In genomic region chr9:115637114-115637513, GRCm38 (mm10) we compare ENCODE assay signal across 21 mouse cellular contexts.
DNase-seq lines count a peak whose midpoint lies in the region; ATAC-seq lines count a peak whose summit lies in the region.
"Had no signal": no experiment of that assay in that cellular context is flagged by ENCODE, and none has a peak within 500 bp of the region (broad histone marks: within the 10 kb centered on the region; RNA-seq: fewer than 3 reads in every experiment).

No protein-coding gene starts in this region.

- intact Hi-C loops in heart, postnatal 25 days (cut with DNase I) = no loop called here

- no peaks in the 10 kb centered on the region for H3K36me3 ChIP-seq in heart, embryonic 12.5 days
- no peaks in the 10 kb centered on the region for H3K36me3 ChIP-seq in forebrain, embryonic 15.5 days
- no peaks in the 10 kb centered on the region for H3K36me3 ChIP-seq in hindbrain, embryonic 16.5 days (ENCODE audit: control insufficient read depth, insufficient read depth, low read length)
- H3K36me3 ChIP-seq: embryonic facial prominence, embryonic 12.5 days; G1E; hindbrain, embryonic 12.5 days; lung, embryonic 15.5 days; neural tube, embryonic 12.5 days had no signal

- no peaks in the 10 kb centered on the region for H3K27me3 ChIP-seq in heart, embryonic 12.5 days (replicated peaks)
- H3K27me3 ChIP-seq in forebrain, embryonic 15.5 days = no peaks in the 10 kb centered on the region
- H3K27me3 ChIP-seq in hindbrain, embryonic 16.5 days (replicated peaks; ENCODE audit: control insufficient read depth, insufficient read depth, low read length) = no peaks in the 10 kb centered on the region
- H3K27me3 ChIP-seq: embryonic facial prominence, embryonic 12.5 days; forebrain, embryonic 13.5 days; hindbrain, embryonic 12.5 days; lung, embryonic 15.5 days; neural tube, embryonic 12.5 days had no signal

- no peaks in the 10 kb centered on the region for H3K4me1 ChIP-seq in heart, embryonic 12.5 days (replicated peaks)
- H3K4me1 ChIP-seq in forebrain, embryonic 15.5 days = no peaks in the 10 kb centered on the region
- no peaks in the 10 kb centered on the region for H3K4me1 ChIP-seq in hindbrain, embryonic 16.5 days (ENCODE audit: control insufficient read depth, insufficient read depth, low read depth, low read length)
- H3K4me1 ChIP-seq: forebrain, embryonic 13.5 days; lung, embryonic 15.5 days; neural tube, embryonic 12.5 days had no signal

- H3K4me2 ChIP-seq in heart, embryonic 12.5 days = no peak overlapping the region
- H3K4me2 ChIP-seq in forebrain, embryonic 15.5 days (replicated peaks) = no peak overlapping the region
- H3K4me2 ChIP-seq in hindbrain, embryonic 16.5 days (ENCODE audit: low read length) = no peak overlapping the region
- H3K4me2 ChIP-seq: embryonic facial prominence, embryonic 12.5 days; forebrain, embryonic 13.5 days; hindbrain, embryonic 12.5 days; liver, embryonic 11.5 days; lung, embryonic 15.5 days; midbrain, embryonic 11.5 days; neural tube, embryonic 12.5 days had no signal

- no peak overlapping the region for H3K4me3 ChIP-seq in heart, embryonic 12.5 days
- no peak overlapping the region for H3K4me3 ChIP-seq in forebrain, embryonic 15.5 days
- H3K4me3 ChIP-seq in hindbrain, embryonic 16.5 days (ENCODE audit: low read length) = no peak overlapping the region
- H3K4me3 ChIP-seq: embryonic facial prominence, embryonic 12.5 days; erythroblast, embryonic 14.5 days; forebrain, embryonic 13.5 days; hindbrain, embryonic 12.5 days; lung, embryonic 15.5 days; neural tube, embryonic 12.5 days had no signal

- H3K9me3 ChIP-seq in heart, embryonic 12.5 days (replicated peaks) = no peaks in the 10 kb centered on the region
- no peaks in the 10 kb centered on the region for H3K9me3 ChIP-seq in forebrain, embryonic 15.5 days
- H3K9me3 ChIP-seq in hindbrain, embryonic 16.5 days (ENCODE audit: control insufficient read depth, low read length) = no peaks in the 10 kb centered on the region
- H3K9me3 ChIP-seq: embryonic facial prominence, embryonic 12.5 days; lung, embryonic 15.5 days; neural tube, embryonic 12.5 days had no signal

- H3K9ac ChIP-seq in heart, embryonic 12.5 days = no peak overlapping the region
- H3K9ac ChIP-seq in forebrain, embryonic 15.5 days (replicated peaks) = no peak overlapping the region
- H3K9ac ChIP-seq in hindbrain, embryonic 16.5 days (ENCODE audit: low read depth, low read length) = no peak overlapping the region
- H3K9ac ChIP-seq: embryonic facial prominence, embryonic 12.5 days; forebrain, embryonic 13.5 days; hindbrain, embryonic 12.5 days; lung, embryonic 15.5 days; neural tube, embryonic 12.5 days had no signal

- peak; percentile 35 to 48 for DNase-seq in heart, adult 18-20 months
- peak; percentile 8 for DNase-seq in adrenal gland, adult 8-10 months
- DNase-seq in heart, postnatal 25 days (ENCODE audit: low spot score) = peak; percentile 4
- peak; percentile 76 for DNase-seq in lung, postnatal 25 days (ENCODE audit: low spot score)
- DNase-seq: gastrocnemius, postnatal 14 days; kidney, adult 8-10 months; right cerebral cortex, adult 18-20 months; thymus, postnatal 14 days had no signal

- ATAC-seq in heart, embryonic 12.5 days (ENCODE audit: insufficient number of reproducible peaks, low FRiP score) = no peak; the same call in 1 of the 2 replicates
- no peak for ATAC-seq in forebrain, embryonic 15.5 days (replicated peaks)
- no peak for ATAC-seq in hindbrain, embryonic 16.5 days
- ATAC-seq: activated CD4-positive, CD25-positive, alpha-beta regulatory T cell, adult 4 months; forebrain, embryonic 13.5 days had no signal

- WGBS in heart, embryonic 12.5 days = 66% methylated on average over 6 of the region's 6 CpGs
- 81% methylated on average over 6 of the region's 6 CpGs for WGBS in forebrain, embryonic 15.5 days
- 87% methylated on average over 6 of the region's 6 CpGs for WGBS in hindbrain, embryonic 16.5 days

- H3K27ac ChIP-seq in heart, embryonic 12.5 days (ENCODE audit: poor library complexity, severe bottlenecking) = no peak overlapping the region
- no peak overlapping the region for H3K27ac ChIP-seq in forebrain, embryonic 15.5 days (replicated peaks)
- no peak overlapping the region for H3K27ac ChIP-seq in hindbrain, embryonic 16.5 days (ENCODE audit: low read depth, low read length)
- H3K27ac ChIP-seq: embryonic facial prominence, embryonic 12.5 days; forebrain, embryonic 13.5 days; hindbrain, embryonic 12.5 days; lung, embryonic 15.5 days; neural tube, embryonic 12.5 days had no signal

Comparison
In these comparisons a context has a peak if more than half of its experiments do, and no peak if none do; other contexts are left out.
1. DNase-seq: peak in every context shown above with its lines; median percentile 76 in lung, postnatal 25 days; 42 in heart, adult 18-20 months; 8 in adrenal gland, adult 8-10 months; 4 in heart, postnatal 25 days.